ENCODE assay signal across 20 mouse cellular contexts in the genomic region with DNA sequence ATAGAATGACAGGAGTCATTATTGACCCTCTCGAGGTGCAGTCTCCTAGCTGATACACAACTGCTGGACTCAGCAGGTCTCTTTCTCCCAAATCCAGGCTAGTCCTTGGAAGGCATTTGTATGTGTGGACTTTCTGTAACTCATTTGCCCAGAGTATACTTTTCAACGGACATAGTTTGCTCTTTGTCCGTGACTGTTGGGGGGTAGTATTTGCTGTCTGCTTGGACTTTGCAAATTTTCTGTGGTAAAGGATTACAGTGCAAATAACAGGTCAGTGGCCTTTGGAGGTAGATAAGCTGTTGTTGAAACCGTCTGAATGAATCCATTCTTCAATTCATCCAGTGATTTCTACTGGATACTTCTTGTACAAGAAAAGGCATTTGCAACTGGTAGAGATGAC. TPM values are rescaled to one million over a fixed set of nuclear protein-coding genes. Genes with fewer than 3 reads are reported as not detected.
"Had no signal": no experiment of that assay in that cellular context is flagged by ENCODE, and none has a peak within 500 bp of the region (broad histone marks: within the 10 kb centered on the region; RNA-seq: fewer than 3 reads in every experiment).

No protein-coding gene starts in this region.

- H3K4me1 ChIP-seq: hindbrain, embryonic 12.5 days; limb, embryonic 12.5 days; neural tube, embryonic 13.5 days had no signal

- H3K4me3 ChIP-seq: hindbrain, embryonic 12.5 days; limb, embryonic 12.5 days; neural tube, embryonic 13.5 days had no signal

- H3K4me2 ChIP-seq: hindbrain, embryonic 12.5 days; limb, embryonic 12.5 days; neural tube, embryonic 13.5 days had no signal

- H3K27ac ChIP-seq: hindbrain, embryonic 12.5 days; kidney, postnatal 0 days; limb, embryonic 12.5 days; neural tube, embryonic 13.5 days had no signal

- H3K27me3 ChIP-seq: hindbrain, embryonic 12.5 days; limb, embryonic 12.5 days; neural tube, embryonic 13.5 days had no signal

- H3K9me3 ChIP-seq: hindbrain, embryonic 12.5 days; limb, embryonic 12.5 days; neural tube, embryonic 13.5 days had no signal

- DNase-seq: kidney, adult 18-20 months; layer of hippocampus, postnatal 36 days; lung, adult 18-20 months; lung, postnatal 36 days; midbrain, embryonic 14.5 days; retina, postnatal 1 day; right cerebral cortex, postnatal 4 days; spleen, adult 18-20 months; thymus, adult 2 months; thymus, postnatal 25 days had no signal

- H3K36me3 ChIP-seq: hindbrain, embryonic 12.5 days; limb, embryonic 12.5 days; neural tube, embryonic 13.5 days had no signal

- H3K9ac ChIP-seq: hindbrain, embryonic 12.5 days; limb, embryonic 12.5 days; neural tube, embryonic 13.5 days had no signal

- ATAC-seq: hindbrain, embryonic 16.5 days; inflammation-experienced regulatory T-cells, adult 6 months; lung, postnatal 0 days had no signal

RNA-seq across cellular contexts. Expression of a gene that starts 21.5 kb away (rescaled TPM):
- total RNA-seq: layer of hippocampus, postnatal 36 days; left cerebral cortex, postnatal 36 days; megakaryocyte progenitor cell, adult 5-6 weeks; monocyte, adult 5-6 weeks had no signal
- polyA plus RNA-seq: hindbrain, embryonic 12.5 days; hindbrain, embryonic 16.5 days; inflammation-experienced regulatory T-cells, adult 6 months; midbrain, embryonic 14.5 days had no signal

RNA-seq across cellular contexts. Expression of a gene that starts 51.4 kb away (rescaled TPM):
- total RNA-seq: layer of hippocampus, postnatal 36 days; left cerebral cortex, postnatal 36 days; monocyte, adult 5-6 weeks had no signal
- polyA plus RNA-seq: midbrain, embryonic 14.5 days had no signal
